Mouse (Mus musculus) bone marrow, adult 2 months (tissue): ENCODE results near the gene Lrrn3.

Experiments used
- CTCF ChIP-seq: fragments of 200-500 bp; IDR thresholded peaks from 2 replicates; pipeline ENCODE4 v1.5.1; 2011; ENCODE audit warnings: low read length, control low read depth; ENCODE audit not compliant: control insufficient read depth, insufficient read depth
- POLR2A ChIP-seq: fragments of 200-500 bp; IDR thresholded peaks from 2 replicates; pipeline ENCODE4 v1.6.1; 2011; ENCODE audit warnings: low read depth, mild to moderate bottlenecking, control low read depth, low read length, borderline replicate concordance; ENCODE audit not compliant: control insufficient read depth

DNA sequence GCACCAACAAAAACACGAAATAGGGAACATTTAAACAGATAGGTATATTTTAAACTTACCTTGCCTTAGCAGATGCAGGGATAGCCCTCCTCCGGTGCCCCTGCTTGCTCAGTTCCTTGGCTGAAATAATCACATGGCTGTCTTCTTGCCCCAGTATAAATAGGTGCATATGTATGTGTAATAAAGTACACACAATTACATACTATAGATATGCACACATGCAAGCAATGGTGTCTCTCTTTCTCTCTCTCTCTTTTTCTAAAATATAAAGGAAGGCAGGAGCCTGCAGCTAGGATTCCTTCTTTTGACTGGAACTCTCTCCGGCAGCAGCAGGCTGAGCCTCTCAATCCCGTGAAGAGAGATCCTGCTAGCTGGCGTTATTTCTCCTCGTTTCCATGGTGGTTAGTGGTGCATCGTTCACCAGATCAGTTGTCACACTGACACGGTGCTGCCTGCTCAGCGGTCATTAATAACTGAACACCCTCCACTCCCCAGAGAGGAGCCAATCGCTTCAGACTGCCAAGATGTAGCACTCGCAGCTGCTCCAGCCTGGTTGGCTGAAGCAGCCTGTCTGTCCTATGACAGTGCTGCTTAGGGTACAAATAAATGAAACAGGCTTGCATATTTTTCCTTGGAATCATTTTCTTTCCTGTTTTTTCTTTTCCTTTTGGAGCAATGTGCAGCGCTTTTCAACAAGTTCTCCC lies 567 bp downstream of the Lrrn3 start:
- TF ChIP-seq POLR2A (no peak), CTCF (no peak)
